Mouse (Mus musculus) liver, adult 2 months (tissue): ENCODE results near the gene Dcst2. TPM values are rescaled to one million over a fixed set of nuclear protein-coding genes. Genes with fewer than 3 reads are reported as not detected.
A peak's percentile ranks its signal among the peaks of the same experiment; 100 is the strongest.

ENCODE experiments used
- DNase-seq: peaks from one replicate; pipeline ENCODE4 v3.0.0-alpha.2; 2011; ENCODE audit warnings: low read depth, low spot score; ENCODE audit errors: extremely low read depth
- H3K27ac ChIP-seq: fragments of 200-500 bp; replicated peaks from 2 replicates; pipeline ENCODE4 v1.5.1; 2012; ENCODE audit warnings: low read depth, mild to moderate bottlenecking, control low read depth, inconsistent platforms, low read length; ENCODE audit not compliant: insufficient read depth
- H3K27me3 ChIP-seq: fragments of 200-500 bp; 2 replicates; pipeline ENCODE4 v1.6.1; 2012; ENCODE audit warnings: mild to moderate bottlenecking, moderate library complexity, low read length, inconsistent platforms; ENCODE audit not compliant: control insufficient read depth, insufficient read depth
- H3K36me3 ChIP-seq: fragments of 200-500 bp; 2 replicates; pipeline ENCODE4 v1.6.1; 2012; ENCODE audit warnings: low read length, inconsistent platforms; ENCODE audit not compliant: control insufficient read depth, insufficient read depth
- H3K4me1 ChIP-seq: fragments of 200-500 bp; 2 replicates; pipeline ENCODE4 v1.6.1; 2011; ENCODE audit warnings: low read length; ENCODE audit not compliant: control insufficient read depth, insufficient read depth
- H3K4me3 ChIP-seq: fragments of 200-500 bp; 2 replicates; pipeline ENCODE4 v1.5.1; 2011; ENCODE audit warnings: low read depth, mild to moderate bottlenecking, control low read depth, low read length, moderate library complexity; ENCODE audit not compliant: insufficient read depth
- H3K79me2 ChIP-seq: fragments of 200-500 bp; 2 replicates; pipeline ENCODE4 v1.6.1; 2012; ENCODE audit warnings: inconsistent platforms, mild to moderate bottlenecking, low read length, moderate library complexity; ENCODE audit not compliant: control insufficient read depth, insufficient read depth
- H3K9ac ChIP-seq: fragments of 200-500 bp; 2 replicates; pipeline ENCODE4 v1.6.1; 2012; ENCODE audit warnings: low read depth, mild to moderate bottlenecking, control low read depth, inconsistent platforms, low read length
- CTCF ChIP-seq: fragments of 200-500 bp; IDR thresholded peaks from 2 replicates; pipeline ENCODE4 v1.5.1; 2011; ENCODE audit warnings: low read depth, low read length, control low read depth
- POLR2A ChIP-seq: fragments of 200-500 bp; IDR thresholded peaks from 2 replicates; pipeline ENCODE4 v1.6.1; 2011; ENCODE audit warnings: low read length, control low read depth; ENCODE audit not compliant: insufficient read depth; ENCODE audit errors: extremely low read depth
- WGBS: fragments of 180-500 bp; shearing (Covaris S2); methylation state at CpG from one replicate; pipeline ENCODE4 v1.1.7; 2018; 5-methylcytosine and 5-hydroxymethylcytosine counted together
- polyA plus RNA-seq: library from polyadenylated mRNA; depleted of rRNA; stranded (reverse); fragments of >200 nt; gene quantifications from 2 replicates; pipeline ENCODE4 v1.2.3, GENCODE M21; 2012; rRNA removed
- total RNA-seq: library from RNA; depleted of rRNA; stranded (reverse); fragments of >200 nt; gene quantifications from 2 replicates; pipeline ENCODE4 v1.2.3, GENCODE M21; 2014; rRNA removed

Dcst2 gene
- total RNA-seq (not detected in 2 replicates), polyA plus RNA-seq (0.05 TPM in 1 of 2 replicates, not detected in the other)

DNA sequence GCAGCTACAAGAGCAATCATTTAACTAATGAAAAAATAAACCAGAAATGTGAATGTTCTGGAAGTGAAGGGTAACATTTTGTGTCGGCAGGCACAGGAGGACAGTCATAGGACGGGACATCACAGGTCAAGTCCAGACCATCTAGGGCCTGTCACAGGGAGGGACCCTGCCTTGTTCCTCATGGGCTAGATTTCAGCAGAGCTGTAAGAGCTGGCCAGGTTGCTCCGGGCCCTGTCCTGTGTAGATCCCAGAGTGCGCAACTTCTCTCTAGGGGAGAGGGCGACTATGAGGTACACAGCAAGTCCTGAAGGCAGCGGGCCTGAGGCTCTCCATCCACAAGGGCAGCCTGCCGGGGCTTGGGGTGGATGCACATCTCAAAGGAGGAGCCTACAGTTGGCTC is at the start of gene Dcst2:
Dcst2 (plus strand) TSS at position 301 of the 400 bp plus-strand sequence.
- Histone ChIP-seq H3K79me2 (no peaks in the 10 kb centered on the region), H3K36me3 (no peaks in the 10 kb centered on the region), H3K27ac (no peak within 1 kb of the TSS), H3K4me3 (no peak within 1 kb of the TSS), H3K4me1 (no peaks in the 10 kb centered on the region), H3K27me3 (no peaks in the 10 kb centered on the region), H3K9ac (no peak within 1 kb of the TSS)
- no peak for DNase-seq
- WGBS = 93% methylated on average over 7 of the region's 7 CpGs
- TF ChIP-seq POLR2A (no peak), CTCF (no peak)

DNA sequence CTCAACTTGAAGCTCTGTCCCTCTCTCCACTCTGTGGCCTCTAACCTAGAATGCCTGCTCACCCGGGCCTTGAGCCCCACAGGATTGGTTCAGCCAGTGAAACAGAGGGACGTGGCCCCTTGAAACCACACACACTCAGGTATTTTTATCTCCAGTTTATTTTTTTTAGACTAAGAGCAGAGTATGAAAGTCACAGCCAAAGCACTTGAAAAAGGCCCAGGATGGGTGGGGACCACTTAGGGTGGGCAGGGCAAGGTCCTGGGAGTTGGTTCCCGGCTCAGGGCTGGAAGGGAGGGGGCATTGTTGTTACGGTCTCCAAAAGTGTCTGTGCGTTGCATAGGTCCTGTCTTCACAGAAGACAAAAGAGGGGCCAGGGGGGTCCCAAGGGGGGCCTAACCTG is 47.4 kb upstream of the Dcst2 start:
- H3K27ac ChIP-seq = no peak overlapping the region
- H3K4me1 ChIP-seq = peaks cover 4% of the 10 kb centered on the region; the same call in 1 of the 2 replicates
- no peak overlapping the region for H3K9ac ChIP-seq
- WGBS = 86% methylated on average over 5 of the region's 5 CpGs
- H3K27me3 ChIP-seq = peaks cover 10% of the 10 kb centered on the region
- DNase-seq = no peak
- H3K79me2 ChIP-seq = no peaks in the 10 kb centered on the region
- H3K4me3 ChIP-seq = no peak overlapping the region
- TF ChIP-seq CTCF = no peak
- no peak for TF ChIP-seq POLR2A
- no peaks in the 10 kb centered on the region for H3K36me3 ChIP-seq

DNA sequence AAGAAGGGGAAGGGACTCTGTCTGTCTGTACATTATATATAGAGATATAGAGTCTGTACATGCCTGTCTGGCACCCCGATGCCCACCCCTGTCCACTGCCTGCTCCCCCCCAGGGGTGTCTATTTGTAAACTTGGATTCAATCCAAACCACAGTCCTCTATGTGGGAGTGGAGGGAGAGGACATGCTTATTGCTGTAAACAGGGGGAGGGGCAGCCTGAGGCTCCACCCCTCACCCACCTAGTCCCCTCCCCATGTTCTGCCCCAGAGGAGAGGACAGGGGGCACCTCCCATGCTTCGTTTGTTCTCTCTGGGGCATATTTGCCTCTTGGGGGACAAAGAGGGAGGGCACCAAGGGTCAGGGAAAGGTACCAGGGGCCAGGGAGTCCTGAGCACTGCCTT is 47.0 kb upstream of the Dcst2 start:
- Histone ChIP-seq H3K27ac (no peak overlapping the region), H3K27me3 (peaks cover 15% of the 10 kb centered on the region), H3K79me2 (no peaks in the 10 kb centered on the region), H3K4me3 (no peak overlapping the region), H3K9ac (no peak overlapping the region), H3K4me1 (peaks cover 5% of the 10 kb centered on the region; the same call in 1 of the 2 replicates), H3K36me3 (no peaks in the 10 kb centered on the region)
- WGBS = 67% methylated on average over 2 of the region's 2 CpGs
- DNase-seq = no peak
- TF ChIP-seq POLR2A = no peak
- TF ChIP-seq CTCF = no peak

DNA sequence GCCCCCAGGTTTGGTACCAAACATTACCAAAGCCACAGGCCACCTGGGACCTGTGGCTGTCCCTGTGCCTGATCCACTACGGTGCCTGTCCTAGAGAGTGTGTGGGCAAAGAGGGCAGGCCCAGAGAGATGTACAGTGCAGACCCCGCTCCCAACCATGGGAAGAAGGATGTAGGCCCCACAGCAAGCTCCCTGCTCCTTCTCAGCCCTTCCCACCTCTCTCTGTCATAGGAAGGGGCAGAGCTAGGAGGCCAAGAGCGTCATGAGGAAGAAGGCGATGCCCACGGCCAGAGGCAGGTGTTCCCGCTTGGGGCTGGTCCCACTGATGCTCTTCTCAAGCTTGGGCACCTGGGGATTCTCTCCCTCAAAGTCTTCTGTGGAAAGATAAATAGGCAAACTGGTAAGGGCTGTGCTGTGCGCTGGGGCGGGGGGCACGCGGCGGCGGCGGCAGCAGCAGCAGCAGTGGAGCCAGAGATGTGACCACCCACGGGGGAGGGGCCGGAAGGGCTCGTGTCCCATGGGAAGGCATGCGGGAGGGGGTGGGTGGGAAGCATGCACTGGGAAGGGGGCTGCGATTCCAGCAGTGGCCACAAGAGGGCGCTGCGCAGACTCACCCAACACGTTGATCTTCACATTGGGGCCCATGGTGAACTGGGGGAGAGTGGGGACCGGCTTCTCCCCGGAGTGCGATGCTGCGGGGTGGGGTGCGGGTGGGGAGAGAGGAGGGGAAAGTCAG is 46.4 kb upstream of the Dcst2 start:
- no peak overlapping the region for H3K27ac ChIP-seq
- H3K79me2 ChIP-seq = no peaks in the 10 kb centered on the region
- H3K4me1 ChIP-seq = peaks cover 5% of the 10 kb centered on the region; the same call in 1 of the 2 replicates
- no peak overlapping the region for H3K9ac ChIP-seq
- H3K36me3 ChIP-seq = no peaks in the 10 kb centered on the region
- H3K27me3 ChIP-seq = peaks cover 18% of the 10 kb centered on the region
- H3K4me3 ChIP-seq = no peak overlapping the region
- WGBS = 11% methylated on average over 26 of the region's 26 CpGs
- no peak for TF ChIP-seq POLR2A
- peak; percentile 91 for TF ChIP-seq CTCF
- no peak for DNase-seq

DNA sequence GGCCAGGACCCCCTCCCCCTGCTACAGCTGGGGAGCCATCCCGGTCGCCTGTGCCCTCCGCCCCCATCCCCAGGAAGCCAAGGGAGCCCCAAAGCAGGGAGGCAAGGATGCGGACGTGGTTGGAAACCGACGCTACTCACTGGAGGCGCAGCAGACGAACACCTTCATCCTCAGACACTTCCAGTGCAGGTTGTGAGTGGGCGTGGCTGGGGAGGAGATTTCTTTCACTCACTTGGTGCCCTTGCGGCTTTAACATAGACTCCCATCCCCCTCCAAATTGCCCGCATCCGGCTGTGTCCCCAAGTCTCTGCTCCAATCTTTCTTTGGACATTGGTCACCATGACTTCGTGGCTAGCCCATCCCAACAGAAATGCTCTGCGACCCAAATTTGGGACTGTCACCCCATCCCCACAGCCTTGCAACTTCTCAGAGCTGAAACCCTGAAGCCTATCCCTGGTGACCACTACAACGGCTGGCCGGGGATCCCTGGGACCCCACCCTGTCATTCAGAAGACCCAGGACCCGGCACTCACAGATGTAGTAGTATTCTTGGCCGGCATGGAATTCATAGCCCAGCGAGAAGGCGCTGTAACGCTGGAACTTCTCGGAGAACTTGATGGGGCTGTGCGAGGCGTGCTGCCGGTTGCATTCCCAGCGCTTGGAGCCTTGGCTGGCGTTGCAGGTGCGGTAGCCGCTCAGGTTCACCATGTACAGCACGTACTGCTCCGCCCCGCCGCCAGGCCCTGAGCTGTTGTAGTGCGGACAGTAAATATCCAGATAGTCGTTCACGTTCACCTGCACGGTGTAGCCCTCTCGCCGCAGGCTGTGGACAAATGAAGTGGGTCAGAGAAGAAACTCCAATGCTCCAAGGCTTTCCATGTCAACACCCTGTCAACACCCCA is 45.6 kb upstream of the Dcst2 start:
- Histone ChIP-seq H3K27me3 (peaks cover 26% of the 10 kb centered on the region), H3K4me3 (no peak overlapping the region), H3K27ac (no peak overlapping the region), H3K4me1 (peaks cover 7% of the 10 kb centered on the region; the same call in 1 of the 2 replicates), H3K79me2 (no peaks in the 10 kb centered on the region), H3K36me3 (no peaks in the 10 kb centered on the region), H3K9ac (no peak overlapping the region)
- peak; percentile 10; the same call in 1 of the 2 replicates for TF ChIP-seq CTCF
- TF ChIP-seq POLR2A = no peak
- DNase-seq = no peak
- 13% methylated on average over 40 of the region's 40 CpGs for WGBS
